Mouse (Mus musculus) kidney, adult 2 months (tissue): ENCODE data around the gene Sap30.

Experiments
- CTCF ChIP-seq: fragments of 200-500 bp; conservative IDR thresholded peaks from 2 replicates; pipeline ENCODE4 v1.5.1; 2011; ENCODE audit warnings: low read depth, mild to moderate bottlenecking, control low read depth, low read length, moderate library complexity, mixed read lengths; ENCODE audit not compliant: insufficient read depth, insufficient read length
- POLR2A ChIP-seq: fragments of 200-500 bp; IDR thresholded peaks from one replicate; pipeline ENCODE4 v1.6.1; 2011; ENCODE audit warnings: low read depth, low read length, control low read depth

GRCm38 (mm10) chr8:57432802-57433201, 54.9 kb downstream of the Sap30 start:
- TF ChIP-seq POLR2A (no peak), CTCF (no peak)
